In the genomic region with DNA sequence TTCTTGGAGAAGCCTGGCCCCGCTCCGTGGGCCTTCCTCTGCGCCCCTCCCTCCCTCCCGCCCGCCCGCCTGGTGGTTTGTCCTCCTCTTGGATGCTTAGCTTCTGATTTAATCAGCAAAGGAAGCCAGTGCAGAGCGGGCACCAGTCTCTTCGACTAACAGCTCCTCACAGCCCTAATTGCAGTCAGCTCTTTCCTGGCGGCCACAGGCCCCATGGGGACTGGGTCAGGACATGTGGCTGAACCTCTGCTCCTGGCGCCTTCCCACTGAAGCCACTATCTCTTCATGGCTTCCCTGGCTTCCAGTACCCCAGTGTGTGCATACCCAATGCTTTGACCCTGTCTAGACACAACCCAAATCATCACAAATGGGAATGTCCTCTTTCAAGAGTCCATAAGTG, we compare ENCODE assay signal across 22 mouse cellular contexts. TPM values are rescaled to one million over a fixed set of nuclear protein-coding genes. Genes with fewer than 3 reads are reported as not detected.
"Had no signal": no experiment of that assay in that cellular context is flagged by ENCODE, and none has a peak within 500 bp of the region (broad histone marks: within the 10 kb centered on the region; RNA-seq: fewer than 3 reads in every experiment).

No protein-coding gene starts in this region.

- H3K4me2 ChIP-seq: limb, embryonic 12.5 days; limb, embryonic 15.5 days; liver, embryonic 11.5 days; lung, embryonic 14.5 days; midbrain, embryonic 13.5 days; neural tube, embryonic 13.5 days had no signal

- H3K9ac ChIP-seq: limb, embryonic 12.5 days; limb, embryonic 15.5 days; liver, embryonic 14.5 days; liver, postnatal 0 days; lung, embryonic 14.5 days; midbrain, embryonic 13.5 days had no signal

- H3K27ac ChIP-seq: limb, embryonic 12.5 days; limb, embryonic 15.5 days; liver, embryonic 14.5 days; midbrain, embryonic 13.5 days; neural tube, embryonic 13.5 days had no signal

- H3K9me3 ChIP-seq: limb, embryonic 12.5 days; limb, embryonic 15.5 days; megakaryocyte, embryonic 14.5 days; midbrain, embryonic 10.5 days; midbrain, embryonic 13.5 days; neural tube, embryonic 13.5 days had no signal

- ATAC-seq: liver, postnatal 0 days; lung, postnatal 0 days; midbrain, embryonic 13.5 days; midbrain, embryonic 16.5 days had no signal

- H3K4me3 ChIP-seq: limb, embryonic 12.5 days; limb, embryonic 15.5 days; megakaryocyte, embryonic 14.5 days; midbrain, embryonic 10.5 days; midbrain, embryonic 13.5 days; myocyte; neural tube, embryonic 13.5 days had no signal

- DNase-seq: kidney, postnatal 14 days; kidney, postnatal 4 days; left cerebral cortex, postnatal 4 days; liver, postnatal 0 days; lung, embryonic 14.5 days; lung, postnatal 36 days; thymus, adult 18-20 months; thymus, postnatal 36 days had no signal

- H3K27me3 ChIP-seq: limb, embryonic 12.5 days; limb, embryonic 15.5 days; megakaryocyte, embryonic 14.5 days; midbrain, embryonic 13.5 days; neural tube, embryonic 13.5 days had no signal

RNA-seq across cellular contexts. Expression of gene Kcnk4, which starts 22.1 kb away (rescaled TPM):
- total RNA-seq: monocyte, adult 5-6 weeks; neutrophil, adult 5-6 weeks had no signal
- polyA plus RNA-seq: small intestine, adult 2 months had no signal
